Mouse (Mus musculus) regulatory T cell (primary cell): ENCODE results near the gene Nudt3.

Experiments
- in situ Hi-C: fragments of 300-600 bp; cut with MboI, MseI; formaldehyde crosslinking; loops from one replicate; pipeline ENCODE4 v1.15.1; 2025; ENCODE audit warnings: high pct_unique_total_duplicates

Nudt3 gene

DNA sequence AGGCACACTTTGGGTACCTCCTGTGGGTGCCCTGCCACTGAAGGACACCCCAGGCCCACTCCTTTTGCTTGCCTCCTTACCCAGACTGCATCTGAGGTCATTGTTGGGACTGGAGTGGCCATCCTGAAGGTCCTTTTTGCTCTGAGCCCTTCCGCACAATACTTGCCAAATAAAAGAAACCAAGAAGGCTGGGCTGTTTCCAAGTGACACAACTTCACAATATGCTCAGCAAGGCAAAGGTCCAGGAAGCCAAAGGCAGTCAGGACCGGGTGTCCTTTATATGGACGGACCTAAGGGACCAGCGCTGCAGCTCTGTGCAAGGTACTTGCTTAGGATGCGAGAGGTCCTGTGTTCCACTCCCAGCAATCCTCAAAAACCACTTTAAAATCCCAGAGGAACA, 55.1 kb downstream of the Nudt3 start:
- in situ Hi-C loops, result loop anchor here (5.0 kb wide), 1 partner anchor 64 kb away; no protein-coding TSS in a partner anchor

DNA sequence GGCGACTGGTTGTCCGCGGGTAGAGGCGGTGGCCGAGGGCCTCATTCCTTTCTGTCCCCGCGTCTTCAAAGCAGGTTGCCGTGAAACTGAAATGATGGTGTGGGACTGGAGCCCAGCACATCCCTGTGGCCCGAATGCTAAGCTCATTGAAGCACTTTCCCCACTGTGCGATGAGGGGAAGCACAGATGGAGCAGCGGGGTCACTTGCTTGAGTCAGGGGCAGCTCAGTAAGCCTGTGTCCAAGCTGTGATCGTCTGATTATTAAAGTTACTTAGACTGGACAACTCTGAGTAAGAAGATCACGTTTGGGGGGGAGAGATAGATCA, 57.4 kb downstream of the Nudt3 start:
- in situ Hi-C loops, result loop anchor here (5.0 kb wide), 1 partner anchor 66 kb away; no protein-coding TSS in a partner anchor

DNA sequence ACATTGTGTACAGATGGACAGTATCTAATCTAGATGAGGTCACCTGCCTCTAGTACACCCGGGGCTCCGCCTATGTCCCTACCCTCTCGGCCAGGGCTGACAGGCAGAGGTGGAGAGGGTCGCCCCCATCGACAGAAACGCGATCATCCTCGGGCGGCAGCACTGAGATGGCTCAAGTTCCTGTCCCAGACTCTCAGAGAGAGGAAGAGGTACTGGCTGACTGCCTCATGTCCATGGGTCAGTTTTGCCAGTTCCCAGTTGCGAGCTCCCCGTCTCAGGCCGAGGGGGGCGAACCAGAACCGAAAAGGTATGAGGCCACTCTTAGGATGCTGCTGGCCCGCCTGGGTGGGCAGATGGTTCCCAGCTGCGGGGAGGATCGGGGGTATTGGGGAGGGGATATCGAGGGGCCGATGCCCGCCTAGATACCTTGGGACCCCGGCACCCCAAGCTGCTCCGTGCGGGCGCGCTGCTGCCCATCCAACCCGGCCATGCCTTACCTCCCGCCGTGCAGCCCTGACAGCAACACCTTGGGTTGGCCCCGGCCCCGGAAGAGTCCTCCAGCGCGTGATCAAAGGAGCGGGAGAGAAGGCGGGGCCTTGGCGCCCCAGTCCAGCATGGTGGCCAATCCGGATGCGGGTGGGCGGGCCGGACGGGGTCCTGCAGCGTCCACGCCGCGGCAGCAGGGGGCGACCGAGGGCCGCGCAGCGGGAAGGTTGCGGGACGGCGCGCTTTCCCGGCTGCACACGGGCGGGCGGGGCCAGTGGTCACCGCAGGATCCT, 57.9 kb downstream of the Nudt3 start, which contains the start of gene AI413582:
TSS of gene AI413582 (minus strand) at position 594 of the 779 bp plus-strand sequence.
- in situ Hi-C loops, result loop anchor here (5.0 kb wide), 1 partner anchor 67 kb away; no protein-coding TSS in a partner anchor

DNA sequence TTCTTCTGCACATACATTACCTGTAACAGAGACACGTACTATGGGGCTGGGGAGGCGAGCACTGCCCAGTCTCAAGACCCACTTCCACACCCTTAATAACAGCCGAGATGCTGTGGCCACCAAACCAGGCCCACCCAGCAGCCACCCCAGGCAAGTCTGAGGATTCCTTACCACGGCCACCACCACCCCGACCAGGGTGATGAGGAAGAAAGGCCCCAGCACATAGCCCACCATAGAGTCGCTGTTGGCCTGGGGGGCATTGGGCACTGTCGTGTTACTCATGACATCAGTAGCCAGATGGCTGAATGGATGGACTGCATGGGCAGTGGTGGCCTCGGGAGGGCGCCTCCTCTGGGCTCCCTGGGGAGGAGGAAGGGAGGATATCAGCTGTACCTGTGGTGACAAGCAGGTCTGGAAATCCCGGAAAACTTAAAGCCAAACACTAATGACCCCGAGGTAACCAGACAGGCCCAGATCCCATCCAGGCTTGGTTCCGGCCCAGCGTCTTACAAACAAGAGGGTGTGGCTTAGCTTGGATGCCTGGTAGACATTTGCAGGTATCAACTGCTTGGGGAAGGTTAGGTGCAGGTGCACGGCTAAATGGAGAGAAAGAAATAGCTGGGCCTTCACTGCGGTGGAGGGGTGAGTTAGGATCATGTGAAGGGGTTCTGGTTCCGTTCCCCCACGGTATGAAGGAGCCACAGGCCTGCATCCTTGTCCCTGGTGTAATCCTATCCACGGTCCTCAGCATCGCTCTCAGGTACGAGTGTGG, 58.7 kb downstream of the Nudt3 start:
- in situ Hi-C loops, result loop anchor here (5.0 kb wide), 1 partner anchor 68 kb away; no protein-coding TSS in a partner anchor

DNA sequence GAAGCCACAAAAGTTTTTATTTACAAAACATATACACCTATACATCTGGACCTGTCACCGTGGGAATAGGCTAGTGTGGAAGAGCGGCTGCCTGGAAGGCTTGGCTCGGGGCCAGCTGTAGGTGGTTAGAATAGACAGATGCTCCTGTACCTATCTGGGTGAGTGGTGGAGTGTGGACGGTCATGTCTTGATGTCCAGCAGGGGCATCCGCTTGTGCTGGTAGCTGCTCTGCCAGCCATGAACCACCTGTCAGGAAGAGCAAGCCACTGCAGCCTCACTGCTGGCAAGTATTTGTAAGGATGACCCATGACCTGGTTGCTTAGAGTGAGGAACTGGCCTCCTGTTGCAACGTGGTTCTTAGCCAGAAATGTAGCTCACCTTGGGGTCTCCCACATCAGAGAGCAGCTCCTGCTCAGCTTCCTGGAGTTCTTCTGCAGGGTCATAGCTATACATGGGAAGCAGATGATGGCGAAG, 59.5 kb downstream of the Nudt3 start:
- in situ Hi-C loops, result no loop called here

DNA sequence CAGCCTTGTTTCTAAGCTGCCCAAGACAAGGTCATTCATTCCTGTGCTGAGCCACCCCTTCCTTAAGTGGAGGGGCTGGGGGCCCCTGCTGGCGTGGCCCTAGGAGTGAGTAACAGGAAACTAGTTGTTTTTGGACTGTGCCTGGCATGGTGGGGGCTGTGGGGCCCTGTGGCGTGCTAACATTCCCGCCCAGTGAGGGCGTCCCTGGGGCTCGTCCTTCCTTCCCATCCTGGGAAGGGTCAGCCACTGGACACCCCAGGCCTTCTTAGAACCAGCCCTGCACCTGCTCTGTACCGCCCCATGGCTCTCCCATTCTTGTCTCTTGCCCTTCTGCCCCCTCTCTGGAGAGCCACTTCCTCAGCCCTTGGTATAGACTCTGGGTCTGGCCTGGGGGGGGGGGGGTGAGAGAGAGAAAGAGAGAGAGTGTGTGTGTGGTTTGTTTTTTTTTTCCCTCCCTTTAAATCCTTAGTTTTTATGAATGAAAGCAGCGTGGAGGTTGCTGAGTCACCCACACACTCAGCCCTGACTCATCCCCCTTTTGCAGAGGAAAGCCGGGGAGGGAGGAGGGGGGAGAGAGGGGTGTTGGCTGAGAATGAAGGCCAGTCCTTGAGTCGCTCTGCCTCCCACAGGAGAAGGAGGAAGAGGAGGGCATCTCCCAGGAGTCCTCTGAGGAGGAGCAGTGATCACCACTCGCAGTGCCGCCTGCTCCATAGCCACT, 61.3 kb downstream of the Nudt3 start:
- in situ Hi-C loops, result no loop called here

DNA sequence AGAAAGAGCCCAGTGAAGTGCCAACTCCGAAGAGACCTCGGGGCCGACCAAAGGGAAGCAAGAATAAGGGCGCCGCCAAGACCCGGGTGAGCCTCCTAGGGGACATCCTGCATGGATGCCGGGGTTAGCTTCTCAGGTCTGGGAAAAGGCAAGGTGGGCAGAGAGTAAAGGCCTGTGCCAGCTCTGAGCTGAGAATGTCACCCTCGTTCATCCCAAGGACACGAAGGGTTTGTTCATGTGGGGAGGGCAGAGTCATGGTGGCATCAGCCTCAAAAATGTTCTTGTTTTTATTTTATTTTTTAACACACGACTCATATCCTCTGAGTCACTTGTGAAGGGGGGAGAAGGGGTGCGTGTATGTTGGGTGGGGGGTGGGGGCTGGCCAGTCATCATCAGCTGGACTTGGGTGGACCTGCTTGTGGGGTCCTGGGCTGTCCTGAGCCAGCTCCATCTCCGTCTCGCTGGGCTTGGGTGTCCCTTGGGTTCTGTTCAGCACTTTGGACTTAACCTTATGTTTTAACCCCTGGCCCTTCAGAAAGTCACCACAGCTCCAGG, 62.3 kb downstream of the Nudt3 start:
- in situ Hi-C loops, result no loop called here

DNA sequence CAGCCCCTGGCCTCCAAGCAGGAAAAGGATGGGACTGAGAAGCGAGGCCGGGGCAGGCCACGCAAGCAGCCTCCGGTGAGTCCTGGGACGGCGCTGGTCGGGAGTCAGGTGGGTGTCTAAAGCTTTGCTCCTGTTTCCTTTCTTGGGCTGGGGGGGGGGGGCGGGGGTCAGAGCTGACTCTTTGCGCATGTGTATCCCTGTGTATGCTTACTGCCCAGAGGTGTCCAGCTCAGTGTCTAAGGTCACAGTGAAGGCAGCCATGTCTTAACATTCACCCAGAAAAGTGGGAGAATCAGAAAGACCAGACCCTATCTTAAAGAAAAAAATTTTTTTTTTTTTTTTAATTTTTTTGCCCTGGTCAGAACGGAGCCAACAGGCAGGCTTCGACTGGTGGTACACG, 63.7 kb downstream of the Nudt3 start:
- in situ Hi-C loops, result no loop called here

DNA sequence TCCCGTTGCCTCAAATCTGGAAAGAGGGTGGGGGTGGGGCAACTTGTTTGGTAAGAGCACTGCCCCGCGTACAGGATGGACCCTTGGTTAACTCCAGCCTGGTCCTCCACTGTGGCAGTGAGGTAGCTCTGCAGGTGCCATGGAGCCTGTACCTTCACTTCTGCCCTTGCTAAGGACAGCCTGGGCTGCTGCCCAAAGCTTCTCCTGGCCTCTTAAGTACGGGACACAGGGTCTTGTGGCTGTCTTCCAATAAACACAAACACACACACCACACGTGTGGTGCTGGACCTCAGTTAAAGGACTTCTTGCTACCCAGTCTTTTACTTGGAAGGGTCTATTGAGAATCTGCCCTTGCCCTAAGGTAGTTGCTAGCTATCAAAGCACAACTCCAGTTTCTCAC, 64.5 kb downstream of the Nudt3 start:
- in situ Hi-C loops, result no loop called here

DNA sequence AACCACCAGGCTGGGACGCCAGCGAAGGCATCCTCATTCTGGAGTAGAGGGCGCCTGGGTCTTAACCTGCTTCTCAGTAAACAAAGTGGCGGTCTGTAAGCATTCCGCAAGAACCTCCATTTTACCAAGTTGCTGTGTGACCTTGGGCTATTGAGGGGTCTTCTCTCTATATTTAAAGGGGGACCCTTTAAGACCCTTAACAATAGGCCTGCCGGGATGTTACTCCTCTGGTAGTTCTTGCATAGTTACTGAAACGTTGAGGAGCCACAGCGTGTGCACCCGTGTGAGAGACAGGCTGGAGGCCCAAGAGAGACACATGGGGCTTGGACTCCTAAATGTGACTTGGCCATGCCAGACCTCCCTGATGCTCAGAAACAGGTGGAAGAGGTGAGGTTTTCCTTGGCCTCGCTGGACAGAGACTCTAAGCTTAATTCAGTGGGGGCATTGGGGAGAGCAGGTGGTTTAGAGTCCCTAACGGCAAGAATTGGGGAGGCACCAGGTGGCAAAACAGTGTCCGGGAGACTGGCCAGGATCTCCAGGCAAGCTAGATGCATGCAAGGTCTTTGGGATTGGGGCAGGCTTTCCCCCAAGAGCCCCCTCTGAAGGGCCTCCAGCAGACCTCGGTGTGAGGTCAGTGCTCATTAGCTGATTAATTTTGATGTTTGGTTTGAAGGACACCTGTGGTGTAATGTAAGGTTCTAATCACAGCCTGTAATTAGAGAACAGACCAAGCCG, 65.2 kb downstream of the Nudt3 start:
- in situ Hi-C loops, result no loop called here

DNA sequence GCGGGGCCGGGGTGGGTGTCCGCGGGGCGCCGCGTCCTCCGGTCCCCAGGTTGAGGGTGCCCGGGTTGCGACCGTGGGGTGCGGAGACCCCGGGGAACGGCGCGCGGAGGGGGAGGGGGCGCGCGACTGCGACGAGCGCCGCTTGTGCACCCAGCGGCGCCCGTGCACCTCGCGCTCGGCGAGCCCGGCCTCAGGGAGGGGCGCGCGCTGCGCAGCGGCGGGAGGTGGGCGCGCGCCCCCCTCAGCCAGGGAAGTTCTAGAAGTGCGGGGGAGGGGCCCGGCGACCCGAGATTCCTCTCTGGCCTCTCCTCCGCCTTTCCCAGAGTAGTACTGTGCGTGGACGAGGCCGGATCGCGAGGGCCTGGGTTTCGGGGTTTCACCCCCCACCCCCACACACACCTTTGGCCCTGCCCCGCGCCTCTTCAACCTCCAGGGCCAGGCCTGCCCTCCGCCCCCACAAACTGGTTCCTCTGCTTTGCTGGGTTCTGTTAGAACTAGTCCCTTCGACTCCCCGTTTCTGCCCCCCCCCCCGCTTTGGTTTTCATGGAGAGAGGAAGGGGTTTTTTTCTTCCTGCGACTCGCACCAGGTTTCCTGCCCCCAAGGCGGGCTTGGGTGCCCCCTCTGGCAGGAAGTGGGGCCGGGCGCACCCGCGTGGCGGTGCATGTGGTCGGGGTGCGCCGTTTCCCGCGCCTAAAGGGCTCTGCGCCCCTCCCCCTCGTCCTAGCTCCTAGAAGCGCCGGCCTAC, 65.9 kb downstream of the Nudt3 start:
- in situ Hi-C loops, result no loop called here

DNA sequence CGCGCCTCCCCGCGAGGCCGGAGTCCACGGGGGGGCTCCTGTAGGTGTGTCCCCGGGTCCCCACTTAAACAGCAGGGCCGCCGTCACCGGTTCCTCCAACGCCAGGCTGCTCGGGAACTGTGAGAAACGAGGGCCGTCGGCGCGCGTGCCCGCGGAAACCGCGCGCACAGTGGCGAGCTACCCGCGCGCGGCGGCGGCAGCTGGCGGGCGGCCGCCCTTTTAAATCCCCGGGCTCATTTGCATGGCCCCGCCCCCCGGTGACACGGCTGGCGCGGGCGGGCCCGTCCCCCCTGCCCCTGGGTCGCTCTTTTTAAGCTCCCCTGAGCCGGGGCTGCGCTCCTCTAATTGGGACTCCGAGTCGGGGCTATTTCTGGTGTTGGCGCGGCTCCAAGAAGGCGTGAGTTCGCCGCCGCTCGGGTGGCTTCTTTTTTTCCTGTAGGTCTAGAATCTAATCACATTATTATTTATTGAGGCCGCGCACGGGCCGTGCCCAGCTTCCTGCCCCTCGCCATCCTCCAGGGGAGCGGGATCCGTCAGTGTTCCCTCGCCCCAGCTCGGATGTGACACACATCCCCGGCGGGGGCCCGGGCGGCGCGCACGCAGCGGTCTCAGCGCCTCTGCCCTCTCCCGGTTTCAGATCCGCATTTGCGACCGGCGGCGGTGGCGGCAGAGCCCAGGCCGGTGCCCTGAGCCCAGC, 66.8 kb downstream of the Nudt3 start, which contains the start of gene Hmga1:
TSS of gene Hmga1 (plus strand) at position 183 of the 697 bp plus-strand sequence.
- in situ Hi-C loops, result no loop called here

DNA sequence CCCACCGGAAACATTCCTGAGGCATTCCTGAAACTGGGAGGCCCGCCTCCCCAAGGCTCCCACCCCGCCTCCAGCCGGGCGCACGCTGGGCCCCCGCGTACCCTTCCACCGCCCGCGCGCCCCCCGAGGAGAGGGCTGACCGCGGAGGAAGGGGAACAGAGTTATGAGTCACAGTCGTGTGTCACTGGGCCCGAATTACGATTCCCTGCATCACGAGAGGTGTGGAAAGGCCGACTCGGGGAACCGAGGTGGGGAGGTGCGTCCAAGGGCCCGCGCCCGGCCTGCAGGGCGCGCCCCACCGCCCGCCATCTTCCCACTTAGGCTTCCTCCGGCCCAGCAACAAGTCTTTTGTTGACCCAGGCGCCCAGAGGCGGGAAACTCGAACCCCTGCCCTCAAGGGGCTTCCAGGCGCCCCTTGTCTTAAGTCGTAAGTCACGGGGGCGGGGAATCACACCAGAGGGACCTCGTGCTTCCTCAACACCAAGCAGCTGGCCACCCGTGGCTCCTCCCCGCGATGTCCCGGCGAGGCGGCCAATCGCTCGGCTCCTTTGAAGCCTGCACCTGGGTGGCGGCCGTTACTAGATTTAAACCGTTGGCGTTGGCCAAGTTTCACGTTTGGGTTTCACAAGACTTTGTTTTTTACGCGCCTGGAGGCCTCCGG, 67.7 kb downstream of the Nudt3 start:
- in situ Hi-C loops, result no loop called here

DNA sequence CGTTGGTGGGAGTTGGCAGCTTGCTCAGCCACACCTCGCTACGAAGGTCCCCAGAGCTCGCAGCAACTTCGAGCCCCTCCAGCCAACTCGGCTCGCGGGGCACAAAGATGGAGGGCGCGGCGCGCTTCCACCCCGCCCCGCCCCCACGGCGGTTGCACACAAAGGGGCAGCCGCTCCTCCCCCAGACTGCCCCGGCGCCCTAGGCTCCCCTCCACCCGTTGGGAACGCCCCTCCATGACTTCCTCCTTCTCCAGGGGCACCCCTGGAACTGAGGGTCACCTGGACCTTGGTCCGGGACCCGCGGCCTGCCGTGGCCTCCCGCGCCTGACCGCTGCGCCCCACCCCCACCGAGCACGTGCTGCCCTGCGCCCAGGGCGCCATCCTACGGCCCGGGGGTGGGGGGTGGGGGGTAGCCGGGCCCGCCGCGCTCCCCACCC, 68.2 kb downstream of the Nudt3 start:
- in situ Hi-C loops, result no loop called here

DNA sequence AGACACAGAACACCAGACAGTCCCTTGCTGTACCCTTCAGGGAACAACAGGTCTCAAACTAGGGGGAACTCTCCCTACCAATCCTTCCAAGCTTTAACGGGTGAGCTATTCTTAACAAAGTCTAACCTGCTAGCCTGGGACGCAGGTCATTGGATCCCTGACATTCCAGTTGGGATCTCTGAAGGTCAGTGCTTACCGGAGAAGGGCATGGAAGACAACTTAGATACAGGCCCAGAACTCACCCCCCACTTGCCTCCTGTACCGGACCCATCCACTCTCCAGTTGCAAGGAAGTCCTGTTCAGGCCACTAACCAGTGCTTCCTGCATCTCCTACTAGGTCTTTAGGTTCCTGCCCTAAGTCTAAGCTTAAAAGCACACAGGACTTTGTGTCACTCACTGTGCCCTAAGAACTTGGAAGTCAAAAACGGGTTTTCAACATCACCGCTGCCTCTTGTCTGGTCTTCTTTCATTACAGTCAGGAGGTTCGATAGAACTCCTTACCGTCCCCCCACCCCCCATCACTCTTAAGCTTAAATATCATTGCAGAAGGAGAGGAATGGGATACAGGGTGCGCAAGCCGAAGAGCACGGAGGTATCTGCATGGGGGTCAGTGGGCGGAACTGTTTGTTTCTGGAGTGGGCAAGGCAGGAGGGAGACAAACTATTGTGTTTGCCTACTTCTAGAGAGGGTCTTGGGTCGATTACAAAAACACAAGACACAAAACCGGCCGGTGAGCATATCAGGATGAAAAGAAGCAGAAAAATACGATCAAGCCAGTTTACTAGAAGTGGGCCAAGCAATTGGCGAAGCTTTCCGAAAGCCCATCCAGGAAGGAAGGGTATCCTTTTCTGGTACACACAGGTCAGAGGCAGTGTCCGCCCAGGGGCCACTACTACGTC, 69.0 kb downstream of the Nudt3 start:
- in situ Hi-C loops, result no loop called here

DNA sequence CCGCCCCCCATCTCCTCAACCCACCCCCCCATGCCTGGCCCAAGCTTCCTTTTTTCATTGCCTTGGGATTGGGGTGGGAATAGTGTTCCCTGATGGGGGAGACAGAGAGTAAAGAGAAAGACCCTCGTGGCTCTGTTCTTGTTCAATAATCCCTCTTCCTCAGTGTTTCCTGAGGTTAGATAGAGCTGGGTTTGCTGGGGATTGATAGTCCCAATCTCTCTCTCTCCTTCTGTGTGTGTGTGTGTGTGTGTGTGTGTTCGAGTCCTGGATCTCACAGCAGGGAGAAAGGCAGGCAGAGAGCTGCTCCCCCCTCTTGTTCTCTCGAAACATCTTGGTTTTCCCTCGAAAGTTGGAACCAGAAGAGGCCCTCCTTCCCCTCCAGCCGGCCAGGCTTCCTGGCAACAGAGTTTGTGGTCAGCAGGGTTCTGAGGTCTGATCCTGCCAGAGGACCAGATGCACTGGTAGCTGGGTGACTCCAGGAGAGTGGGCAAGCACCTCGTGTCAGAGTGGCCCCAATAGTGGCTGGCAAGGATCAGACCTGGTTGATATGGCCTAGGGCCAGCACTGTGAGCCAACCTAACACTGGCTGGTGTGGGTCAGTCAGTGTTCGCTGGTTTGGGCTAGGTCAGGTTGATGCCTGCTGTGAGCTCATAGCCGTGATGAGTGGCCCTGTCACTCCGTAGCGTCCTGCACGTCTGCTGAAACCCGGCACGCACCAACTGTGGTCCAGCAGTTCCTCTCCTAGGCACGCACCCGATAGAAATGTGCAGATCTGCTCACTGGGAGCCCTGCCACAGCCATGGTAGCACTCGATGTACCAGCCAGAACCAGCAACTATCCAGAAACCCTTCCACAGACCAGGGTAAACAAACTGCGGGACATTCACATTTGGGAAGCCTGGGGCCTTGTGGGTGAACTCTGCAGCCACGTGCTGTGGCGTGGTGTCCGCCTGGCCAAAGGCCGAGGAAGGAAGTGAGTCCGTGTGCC, 70.8 kb downstream of the Nudt3 start:
- in situ Hi-C loops, result no loop called here
